Mouse (Mus musculus) thymus, postnatal 10 days (tissue): ENCODE results near the gene Ptgdr.
"Not testable (repeated sequence)": the region's sequence is repeated elsewhere in the genome, so short reads cannot be mapped to it uniquely, and the experiment has no call there.

Experiments used
- DNase-seq, 2 experiments: peaks; one replicate each; pipeline ENCODE4 v3.0.0; 2021; ENCODE audit warnings: low spot score in 2 of 2

Ptgdr gene

GRCm38 (mm10) chr14:44813152-44813551 lies 46.0 kb downstream of the Ptgdr start:
- DNase-seq, result not testable (repeated sequence)
